Mouse (Mus musculus): ENCODE data around the gene Slc36a3.
"Not testable (repeated sequence)": the region's sequence is repeated elsewhere in the genome, so short reads cannot be mapped to it uniquely, and the experiment has no call there.

The Slc36a3 gene

DNA sequence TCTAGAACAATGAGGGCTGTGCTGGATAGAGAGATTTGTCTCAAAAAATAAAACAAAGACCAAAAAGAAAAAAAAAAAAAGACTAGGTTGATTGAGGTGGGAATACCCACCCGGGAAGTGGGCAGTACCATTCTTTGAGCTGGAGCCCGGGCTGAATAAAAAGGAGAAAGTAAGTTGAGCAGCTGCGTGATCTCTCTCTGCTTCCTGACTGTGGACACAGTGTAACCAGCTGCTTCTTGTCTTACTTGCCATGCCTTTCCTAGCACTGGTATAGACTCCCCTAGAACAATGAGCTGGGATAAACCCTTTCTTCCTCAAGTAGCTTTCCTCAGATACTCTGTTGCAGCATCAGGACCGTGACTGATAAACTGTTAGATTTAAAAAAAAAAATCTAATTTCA, 10.0 kb downstream of the Slc36a3 start:
- no peak for DNase-seq

DNA sequence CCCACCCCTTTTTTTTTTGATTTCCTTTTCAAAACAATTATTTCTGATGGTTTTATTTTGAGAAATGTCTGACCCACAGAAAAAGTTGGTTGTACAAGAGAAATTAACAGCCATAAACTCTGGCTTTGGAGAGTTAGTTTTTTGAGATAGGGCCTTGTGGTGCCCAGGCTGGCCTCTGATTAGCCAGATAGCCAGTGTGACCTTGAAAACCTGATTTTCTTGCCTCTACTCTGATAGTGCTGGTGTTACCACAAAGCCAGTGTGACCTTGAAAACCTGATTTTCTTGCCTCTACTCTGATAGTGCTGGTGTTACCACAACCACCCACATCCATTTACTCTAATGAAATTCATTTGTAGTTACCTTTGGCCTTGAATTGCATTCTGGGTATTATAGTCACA, 13.9 kb downstream of the Slc36a3 start:
- DNase-seq = no peak

DNA sequence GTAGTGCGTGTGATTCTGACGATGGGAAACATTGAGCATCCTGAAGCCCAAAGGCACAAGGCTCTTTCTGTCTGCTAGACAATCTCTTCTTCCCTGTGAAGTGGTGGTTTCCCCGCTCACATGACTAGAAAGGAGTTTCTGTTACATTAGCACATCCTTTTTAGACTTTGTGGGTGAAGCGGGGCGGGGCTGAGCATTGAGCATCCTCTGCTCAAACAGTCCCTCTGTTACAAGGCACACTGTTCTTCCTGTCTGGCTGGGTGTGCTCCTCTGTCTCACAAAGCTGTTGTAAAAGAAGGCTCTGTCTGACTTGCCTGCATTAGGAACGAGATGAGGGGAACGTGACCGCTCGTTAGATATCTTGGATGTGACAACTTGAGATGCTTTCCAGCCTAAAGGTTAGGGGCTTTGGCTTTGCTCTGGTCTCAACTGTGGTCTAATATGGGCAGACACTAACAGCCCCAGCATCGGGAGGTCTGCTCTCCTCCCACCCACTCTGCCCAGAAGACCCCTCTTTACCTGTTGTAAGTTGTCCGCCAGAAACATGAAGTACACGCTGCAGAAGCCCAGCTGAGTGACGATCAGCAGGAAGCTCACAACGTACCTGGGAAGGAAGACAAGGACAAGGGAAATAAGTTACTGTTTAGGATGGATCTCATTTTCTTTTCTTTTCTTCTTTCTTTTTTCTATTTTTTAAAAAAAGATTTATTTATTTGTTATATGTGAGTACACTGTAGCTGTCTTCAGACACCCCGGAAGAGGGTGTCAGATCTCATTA, 14.5 kb downstream of the Slc36a3 start:
- no peak for DNase-seq

DNA sequence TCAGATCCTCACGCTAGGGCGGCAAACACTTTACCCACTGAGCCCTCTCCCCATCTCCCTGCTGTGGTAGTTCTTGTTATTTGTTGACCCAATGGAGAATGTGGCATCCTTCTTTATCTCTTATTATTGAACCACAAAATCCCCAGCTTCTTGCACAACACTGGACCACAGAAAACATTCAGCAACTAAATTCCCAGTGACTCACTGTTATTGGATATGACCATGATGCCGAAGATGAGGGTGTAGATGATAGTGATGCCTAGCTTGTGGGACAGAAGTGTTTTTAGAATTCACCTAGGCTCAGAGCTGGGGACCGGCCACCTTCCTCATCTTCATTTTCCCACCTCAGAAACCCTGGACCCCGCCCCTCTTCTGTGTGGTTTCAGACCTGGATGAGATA, 16.6 kb downstream of the Slc36a3 start:
- no peak for DNase-seq

DNA sequence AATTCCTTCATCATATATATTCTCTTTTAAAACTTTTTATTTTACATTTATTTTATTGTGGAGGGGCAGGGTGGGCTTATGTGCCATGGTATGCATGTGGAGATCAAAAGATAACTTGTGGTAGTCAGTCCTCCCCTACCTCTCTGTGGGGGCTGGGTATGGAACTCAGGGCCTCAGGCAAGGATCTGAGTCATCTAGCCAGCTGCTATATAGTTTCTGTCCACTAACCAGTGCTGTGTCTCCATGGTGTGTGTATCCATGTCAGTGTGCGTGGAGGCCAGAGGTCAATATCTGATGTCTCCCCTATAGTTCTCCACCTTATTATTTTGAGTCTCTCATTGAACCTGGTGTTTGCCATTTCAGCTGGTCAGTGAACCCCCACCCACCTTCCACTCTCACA, 17.1 kb downstream of the Slc36a3 start:
- DNase-seq = no peak

DNA sequence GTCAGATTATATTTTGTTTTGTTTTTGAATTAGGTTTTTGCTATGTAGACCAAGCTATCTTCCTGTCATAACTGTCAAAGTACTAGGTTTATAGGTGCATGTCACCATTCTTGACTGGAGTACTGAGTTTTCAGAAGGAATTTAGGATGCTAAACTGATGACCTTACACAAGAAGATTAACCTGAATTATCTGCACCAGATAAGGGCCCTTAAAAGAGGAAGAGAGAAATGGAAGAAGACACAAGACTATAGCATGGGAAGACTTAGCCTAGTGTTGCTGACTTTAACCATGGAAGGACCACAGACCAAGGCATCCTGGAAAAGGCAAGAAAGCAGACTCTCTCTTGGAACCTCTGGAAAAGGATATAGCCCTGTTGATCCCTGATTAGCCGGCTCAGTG, 18.3 kb downstream of the Slc36a3 start:
- DNase-seq = no peak

DNA sequence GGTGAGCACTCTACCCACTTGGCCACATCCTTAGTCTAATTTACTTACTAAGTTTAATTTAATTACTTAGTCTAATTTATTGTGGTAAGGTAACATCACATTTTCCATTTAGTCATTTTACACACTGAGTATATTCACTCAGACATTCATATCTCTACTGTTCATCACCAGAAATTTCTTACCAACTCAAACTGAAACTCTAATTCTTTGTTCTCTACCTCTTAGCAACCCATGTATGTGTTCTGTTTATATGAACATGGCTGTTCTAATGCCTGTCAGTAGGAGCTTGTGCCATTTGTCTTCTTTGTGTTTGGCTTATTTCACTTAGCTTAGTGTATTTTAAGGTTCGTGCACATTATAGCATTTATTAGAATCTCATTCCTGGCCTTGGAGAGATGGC, 19.6 kb downstream of the Slc36a3 start:
- no peak for DNase-seq

DNA sequence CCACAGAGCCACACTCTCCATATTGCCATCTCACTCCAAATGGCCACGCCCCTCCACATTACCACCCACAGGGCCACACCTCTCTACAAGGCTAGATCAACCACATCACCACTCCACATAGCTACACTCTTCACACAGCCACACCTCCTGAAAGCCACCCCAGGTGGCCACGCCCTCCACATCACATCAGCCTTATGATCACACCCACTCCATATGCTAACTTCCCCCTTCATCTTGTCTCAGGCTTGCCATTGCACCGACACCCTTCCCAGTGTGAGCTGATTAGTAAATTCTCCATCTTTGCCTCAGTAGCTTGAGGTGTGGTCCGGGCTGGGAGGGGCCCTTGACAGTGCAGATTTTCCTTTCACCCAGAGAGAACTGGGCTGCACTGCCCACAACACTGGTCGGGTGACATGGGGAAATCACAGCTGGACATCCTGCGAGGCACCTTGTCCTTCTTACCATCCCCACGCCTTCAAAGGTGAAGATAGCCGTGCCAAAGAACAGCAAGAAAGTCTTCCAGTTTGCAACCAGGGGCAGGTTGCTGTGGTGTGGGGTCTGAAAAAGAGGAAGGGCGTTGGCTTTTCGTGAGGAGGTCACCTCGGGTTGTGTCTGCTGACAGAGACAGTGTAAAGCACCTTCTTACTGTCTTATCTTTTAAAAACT, 20.3 kb downstream of the Slc36a3 start:
- no peak for DNase-seq

DNA sequence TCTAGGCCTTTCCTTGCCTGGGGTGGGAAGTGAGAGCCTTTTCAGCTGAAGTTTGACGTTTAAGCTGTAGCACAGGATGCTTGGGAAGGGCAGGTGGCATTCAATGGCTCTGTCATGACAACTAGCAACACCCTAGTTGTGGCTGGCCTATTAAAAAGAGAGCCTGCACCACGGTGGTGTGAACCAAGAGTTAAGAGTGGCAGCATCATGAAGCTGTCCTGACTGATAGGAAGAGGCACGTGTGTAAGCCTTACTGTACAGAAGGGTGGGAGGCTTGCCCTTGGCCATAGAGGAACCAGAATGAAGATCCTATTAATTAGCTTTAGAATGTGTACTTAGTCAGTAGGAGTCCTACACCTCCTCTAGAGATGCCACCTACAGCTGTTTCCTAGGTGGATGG, 23.1 kb downstream of the Slc36a3 start:
- no peak for DNase-seq

DNA sequence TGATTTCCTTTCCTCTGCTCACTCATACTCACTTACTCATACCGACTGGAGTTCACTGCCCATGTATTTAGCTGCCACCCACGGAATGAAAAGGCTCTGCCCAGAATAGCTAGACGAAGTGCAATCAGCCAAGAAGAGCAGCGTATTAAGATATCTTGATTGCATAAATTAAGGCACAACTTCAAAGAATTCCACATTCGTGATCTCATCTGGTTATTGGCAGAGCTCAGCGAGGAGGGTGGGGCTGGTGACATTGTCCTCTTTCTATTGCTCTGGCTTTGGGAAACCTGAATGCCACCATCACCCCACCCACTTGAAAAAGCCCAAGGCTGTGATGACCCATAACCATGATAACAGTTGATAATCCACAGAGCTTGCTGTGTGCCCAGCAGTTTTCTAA, 23.6 kb downstream of the Slc36a3 start:
- no peak for DNase-seq

DNA sequence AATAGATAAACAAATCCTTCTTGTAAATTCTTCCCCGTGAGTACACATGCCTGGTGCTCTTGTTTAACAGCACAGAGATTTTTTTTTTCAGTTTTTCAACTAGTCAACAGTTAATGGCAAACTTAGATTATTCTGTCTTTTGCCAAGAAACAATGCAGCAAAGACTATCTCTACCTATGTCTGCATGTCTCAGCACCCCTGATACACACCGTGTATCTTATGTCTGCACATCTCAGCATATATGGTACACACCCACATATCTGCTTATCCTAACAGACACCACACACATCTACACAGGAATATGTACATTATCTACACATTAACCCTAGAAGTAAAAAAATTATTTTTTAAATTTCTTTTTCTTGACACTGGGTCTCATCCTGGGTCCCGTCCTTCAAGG, 24.8 kb downstream of the Slc36a3 start:
- no peak for DNase-seq

DNA sequence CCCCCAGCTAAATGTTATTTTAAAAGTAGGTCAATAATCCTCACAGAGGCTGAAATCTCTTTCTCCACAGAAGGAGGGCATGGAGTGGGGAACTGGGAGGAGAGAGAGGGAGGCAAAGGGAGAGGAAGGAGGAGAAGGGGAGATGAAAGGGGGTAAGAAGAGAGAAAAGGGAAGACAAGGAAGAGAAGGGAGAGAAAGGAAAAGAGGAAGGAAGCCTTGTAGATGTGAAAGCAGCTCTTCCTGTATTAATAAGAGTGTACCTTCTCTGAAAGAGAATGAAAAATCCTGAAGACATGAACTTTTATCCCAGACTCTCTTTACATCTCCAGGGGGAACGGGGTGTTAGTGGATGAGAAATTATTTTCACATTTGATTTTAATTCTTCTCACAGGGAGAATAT, 30.1 kb downstream of the Slc36a3 start:
- DNase-seq = no peak

DNA sequence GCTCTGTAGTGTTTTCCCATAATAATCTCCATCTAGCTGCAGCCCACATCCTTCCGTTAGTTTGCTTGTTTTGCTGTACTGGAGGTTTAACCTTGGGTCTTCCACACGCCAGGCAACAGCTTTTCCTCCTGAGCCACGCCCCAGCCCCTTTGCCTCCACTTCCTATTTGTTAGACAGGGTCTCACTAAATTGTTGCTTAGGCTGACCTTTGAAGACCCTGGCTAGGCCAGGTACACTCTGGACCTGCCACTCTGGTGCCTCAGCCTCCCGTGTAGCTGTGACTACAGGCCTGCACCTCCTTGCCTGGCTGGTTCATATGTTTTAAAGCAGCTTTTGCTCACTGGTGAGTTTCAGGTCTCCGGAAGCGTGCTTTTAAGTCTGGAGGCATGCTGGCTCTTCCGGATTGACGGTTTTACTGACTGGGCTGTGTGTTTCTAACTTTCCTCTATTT, 30.7 kb downstream of the Slc36a3 start:
- DNase-seq = no peak

DNA sequence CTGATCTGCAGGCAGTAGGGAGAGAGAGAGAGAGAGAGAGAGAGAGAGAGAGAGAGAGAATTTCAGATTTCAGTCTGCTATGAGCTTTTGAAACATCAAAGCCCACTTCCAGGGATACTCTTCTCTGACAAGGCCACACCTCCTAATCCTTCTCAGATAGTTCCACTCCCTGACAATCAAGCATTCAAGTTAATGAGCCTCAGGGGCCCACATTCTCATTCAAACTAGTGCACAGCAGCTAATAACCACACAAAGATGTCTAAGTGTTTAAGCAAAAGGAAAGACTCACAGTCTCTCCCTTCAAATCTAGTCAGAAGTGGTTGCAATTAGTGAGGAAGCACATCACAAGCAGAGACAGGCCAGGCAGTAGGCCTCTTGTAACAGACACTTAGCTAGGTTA, 31.2 kb downstream of the Slc36a3 start:
- no peak for DNase-seq

DNA sequence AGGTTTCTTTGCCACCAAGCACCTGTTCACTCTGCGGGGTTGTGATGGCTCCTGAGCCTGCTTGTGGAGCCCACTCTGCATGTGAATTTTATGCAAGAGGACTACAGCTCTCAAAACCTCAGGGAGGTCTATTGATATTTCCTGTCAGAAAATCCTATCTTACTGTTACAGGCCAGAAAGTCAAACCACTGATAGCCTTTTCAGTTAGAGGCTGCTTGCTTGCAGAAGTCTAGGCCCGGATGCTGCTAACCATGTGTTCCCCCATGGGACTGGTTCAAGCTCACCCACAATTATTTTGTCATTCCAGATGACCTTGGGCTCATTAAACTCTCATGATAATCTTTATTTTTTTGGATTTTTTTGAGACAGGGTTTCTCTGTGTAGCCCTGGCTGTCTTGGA, 34.5 kb downstream of the Slc36a3 start:
- DNase-seq = no peak

DNA sequence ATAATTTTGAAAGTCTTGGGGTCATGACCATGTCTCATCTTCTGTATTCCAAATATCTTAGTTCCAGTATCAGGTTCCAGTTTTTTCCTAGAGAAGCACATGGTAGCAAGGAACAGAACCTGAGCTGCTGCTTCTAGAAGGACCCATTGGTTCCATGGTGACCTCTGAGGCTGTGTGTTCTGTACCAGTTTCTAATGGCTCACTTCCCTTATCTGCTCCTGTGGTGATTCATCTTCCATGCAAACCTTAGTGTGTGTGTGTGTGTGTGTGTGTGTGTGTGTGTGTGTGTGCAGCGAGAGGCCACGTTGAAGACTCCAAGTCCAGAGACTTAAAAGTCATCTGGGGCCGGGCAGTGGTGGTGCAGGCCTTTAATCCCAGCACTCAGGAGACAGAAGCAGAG, 35.5 kb downstream of the Slc36a3 start:
- DNase-seq = no peak

DNA sequence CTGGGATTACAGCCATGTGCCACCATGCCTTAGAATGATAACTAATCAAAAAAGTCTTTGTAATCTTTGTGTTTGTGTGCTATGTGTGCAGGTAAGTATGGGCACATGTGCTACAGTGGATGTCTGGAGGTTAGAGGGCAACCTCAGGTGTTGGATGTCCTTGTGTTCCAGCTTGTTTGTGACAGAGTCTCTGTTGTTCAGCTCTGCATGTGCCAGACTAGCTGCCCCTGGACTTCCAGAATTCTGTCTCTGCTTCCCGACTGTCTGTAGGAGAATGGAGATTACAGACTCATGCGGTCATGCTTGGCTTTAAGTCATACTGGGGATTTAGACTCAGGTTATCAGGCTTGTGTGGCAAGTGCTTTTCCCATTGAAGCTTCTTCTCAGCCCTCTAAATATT, 37.2 kb downstream of the Slc36a3 start:
- no peak for DNase-seq

DNA sequence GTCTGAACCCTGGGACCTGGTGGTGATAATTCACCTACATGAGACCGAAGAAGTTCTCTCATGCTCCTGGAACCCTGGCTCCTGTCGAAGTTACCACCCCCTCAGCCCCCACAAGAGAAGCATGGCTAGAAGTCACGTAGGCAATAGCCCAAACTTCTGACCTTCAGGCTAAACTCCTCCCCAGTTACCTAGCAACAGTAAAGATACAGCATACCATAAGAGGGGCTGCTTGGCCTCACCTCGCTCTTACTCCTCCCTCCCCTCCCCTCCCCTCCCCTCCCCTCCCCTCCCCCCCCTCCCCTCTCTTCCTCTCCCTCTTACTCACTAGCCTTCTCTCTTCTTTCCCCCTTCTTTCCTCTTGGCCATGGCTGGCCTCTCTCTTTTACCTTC, 37.7 kb downstream of the Slc36a3 start:
- DNase-seq = not testable (repeated sequence)

DNA sequence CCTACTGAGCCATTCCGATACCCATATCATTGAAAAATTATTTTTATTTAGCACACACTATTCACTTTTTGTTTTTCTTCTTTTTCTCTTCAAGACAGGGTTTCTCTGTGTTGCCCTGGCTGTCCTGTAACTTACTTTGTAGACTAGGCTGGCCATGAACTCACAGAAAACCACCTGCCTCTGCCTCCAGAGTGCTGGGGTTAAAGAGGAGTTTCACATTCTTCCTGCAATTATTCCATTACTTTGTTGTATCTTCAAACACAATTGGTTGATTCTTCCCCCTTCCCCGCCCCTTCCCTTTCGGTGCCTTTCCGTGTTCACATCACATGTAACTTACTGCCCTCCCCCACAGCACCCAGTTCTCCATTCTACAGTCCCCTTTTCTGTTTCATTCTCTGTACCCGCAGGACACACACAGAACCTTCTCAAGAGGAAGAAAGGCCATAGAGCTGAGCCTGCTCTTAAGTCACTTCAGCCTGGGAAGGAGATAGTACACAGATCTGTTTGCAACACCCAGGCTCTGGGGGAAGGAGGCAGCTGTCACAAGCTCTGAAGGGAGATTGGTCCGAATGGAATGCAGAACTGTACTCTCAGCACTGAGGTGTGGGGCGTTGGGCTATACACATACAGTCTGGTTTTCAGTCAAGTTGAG, 38.2 kb downstream of the Slc36a3 start:
- DNase-seq = no peak

DNA sequence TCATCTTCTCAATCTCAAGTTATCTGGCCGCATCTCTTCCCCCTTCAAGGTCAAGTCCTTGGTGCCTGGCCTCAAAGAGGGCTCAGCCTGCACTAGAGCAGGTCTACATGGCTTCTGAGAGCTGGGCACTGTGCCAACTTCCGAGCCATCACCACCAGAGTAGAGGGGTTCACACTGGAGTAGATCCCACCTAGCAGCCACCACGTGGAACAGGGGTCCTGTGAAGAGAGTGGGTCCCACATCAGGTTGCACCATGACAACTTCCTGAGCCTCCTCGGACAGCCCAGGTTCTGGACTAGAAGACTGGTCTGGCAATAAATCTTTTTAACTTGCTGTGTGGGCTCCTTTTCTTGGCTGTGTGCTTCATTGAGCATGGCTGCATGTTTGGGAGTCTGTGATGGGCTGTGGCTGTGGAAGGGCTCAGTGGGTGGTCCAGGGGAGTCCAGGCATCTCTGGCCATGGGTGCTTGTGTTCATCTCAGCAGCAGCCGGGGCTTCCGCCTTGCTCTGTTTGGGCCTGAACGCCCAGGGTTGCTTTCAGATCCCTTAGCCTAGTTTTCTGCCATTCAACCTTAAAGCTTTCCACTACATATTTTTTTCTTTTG, 40.8 kb downstream of the Slc36a3 start:
- peak; percentile 60 to 68 for DNase-seq

DNA sequence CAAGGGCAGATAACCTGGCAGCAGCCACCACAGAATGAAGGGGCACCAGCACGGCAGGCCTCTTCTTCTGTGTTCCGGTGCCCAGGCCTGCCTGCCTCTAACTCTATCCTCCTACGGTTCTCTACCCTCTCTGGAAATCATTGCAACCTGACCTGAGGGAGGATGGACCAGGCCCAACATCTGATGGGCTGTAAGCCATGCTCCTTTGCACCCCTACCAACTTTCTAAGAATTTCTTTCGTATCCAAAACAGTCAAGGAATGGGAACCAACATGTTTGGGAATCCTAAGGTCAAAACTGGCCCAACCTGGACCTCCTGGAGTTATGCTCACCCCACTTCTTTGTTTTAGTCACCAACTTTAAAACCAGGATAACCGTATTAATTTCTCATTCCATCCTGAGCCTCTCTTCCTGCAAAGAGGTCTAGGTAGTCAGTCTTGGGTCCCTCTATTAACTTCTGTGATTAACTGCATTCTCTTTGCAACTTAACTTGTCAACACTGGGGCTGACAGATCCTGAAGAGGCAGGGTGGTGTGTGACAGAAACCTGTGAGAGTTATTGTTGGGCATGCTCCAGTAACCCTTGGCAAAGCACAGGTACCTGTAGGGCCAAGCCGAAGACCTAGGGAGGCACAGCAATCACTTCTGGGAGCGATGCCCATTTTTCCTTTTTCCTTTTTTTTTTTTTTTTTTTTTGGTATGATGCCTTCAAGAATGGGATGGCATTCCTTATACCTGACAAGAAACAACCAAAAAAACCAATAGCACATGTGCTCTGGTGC, 41.8 kb downstream of the Slc36a3 start:
- peak; percentile 61 to 77 for DNase-seq

DNA sequence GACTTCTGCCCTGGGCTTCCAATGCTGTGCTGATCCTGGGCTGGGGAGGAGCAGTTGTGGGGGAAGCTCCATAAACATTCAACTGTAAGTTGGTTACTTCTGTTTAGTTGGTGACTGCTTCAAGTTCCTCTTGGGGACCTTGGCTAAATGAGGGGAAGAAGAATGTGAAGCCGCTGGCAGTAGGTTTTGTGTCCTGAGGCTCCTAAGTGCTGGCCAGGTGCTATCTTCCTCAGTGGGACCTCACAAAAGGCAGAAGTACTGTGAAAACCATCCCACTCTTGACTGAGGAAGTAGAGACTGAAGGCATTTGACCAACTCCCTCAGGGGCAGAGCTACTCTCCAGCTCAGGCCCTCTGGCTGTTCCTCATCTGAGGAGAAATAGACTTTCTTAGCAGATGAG, 44.9 kb downstream of the Slc36a3 start:
- no peak for DNase-seq

DNA sequence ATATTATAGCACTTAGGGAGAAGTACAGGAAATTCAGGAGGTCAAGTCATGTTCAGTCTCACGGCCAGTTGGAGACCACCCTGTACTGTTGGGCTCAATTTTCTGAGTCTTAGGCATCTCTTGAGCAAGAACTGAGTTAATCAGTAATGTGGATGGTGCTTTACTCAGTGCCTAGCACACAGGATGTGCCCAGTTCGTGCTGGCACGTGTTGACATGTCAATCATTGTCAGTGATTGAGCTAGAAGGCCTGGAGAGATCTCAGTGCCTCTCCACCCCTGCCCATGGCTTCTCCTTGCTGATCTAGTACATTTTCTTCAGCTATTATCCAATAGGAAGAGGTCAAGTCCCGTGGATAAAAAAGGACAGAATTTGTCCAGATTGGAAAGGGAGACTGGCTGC, 46.1 kb downstream of the Slc36a3 start:
- DNase-seq = no peak

All from cerebellum, postnatal 10 days (tissue).